Mouse (Mus musculus) thymus, adult 18-20 months (tissue): Measurements from ENCODE around the gene Shroom3.

Source experiments
- DNase-seq, 2 experiments: peaks; one replicate each; pipeline ENCODE4 v3.0.0; 2022; ENCODE audit warnings: mixed read lengths in 2 of 2

The Shroom3 gene

DNA sequence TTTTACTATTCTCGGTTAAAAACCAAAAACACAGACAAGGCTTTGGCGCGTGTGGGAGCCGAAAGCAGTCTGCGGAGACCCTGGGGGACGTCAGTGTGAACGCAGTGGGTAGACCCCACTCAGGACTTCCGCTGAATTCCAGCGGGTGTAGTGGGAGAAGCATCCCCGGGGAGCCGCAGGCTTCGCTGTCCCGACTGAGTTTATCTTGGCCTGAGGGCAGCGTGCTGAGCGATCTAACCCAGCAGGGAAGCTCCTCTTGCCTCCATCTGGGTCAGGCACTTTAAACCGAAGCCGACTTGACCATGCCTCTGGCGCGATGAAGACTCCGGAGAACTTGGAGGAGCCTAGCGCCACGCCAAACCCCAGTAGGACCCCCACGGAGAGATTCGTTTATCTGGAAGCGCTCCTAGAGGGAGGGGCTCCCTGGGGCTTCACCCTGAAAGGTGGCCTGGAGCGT is at the start of gene Shroom3:
Shroom3 (plus strand) TSS at position 85 of the 457 bp plus-strand sequence.
- no peak for DNase-seq

DNA sequence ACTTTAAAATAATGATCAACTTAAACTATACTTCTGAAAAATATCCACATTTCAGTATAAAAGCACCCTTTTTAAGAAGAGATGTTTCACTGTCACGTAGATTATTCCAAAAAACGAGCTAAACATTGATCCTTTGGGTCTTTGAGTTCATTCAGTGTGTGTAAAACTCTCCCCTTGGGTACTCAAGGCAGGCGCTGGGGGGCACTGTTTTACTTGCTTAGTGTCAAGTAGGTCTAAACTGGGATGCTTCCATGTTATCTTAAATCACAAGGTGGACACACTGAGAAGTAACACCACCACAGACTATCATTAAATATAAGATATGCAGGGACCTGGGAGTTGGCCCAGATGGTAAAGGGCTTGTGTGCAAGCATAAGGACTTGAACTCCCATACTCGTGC is 49.7 kb upstream of the Shroom3 start:
- DNase-seq, result no peak

DNA sequence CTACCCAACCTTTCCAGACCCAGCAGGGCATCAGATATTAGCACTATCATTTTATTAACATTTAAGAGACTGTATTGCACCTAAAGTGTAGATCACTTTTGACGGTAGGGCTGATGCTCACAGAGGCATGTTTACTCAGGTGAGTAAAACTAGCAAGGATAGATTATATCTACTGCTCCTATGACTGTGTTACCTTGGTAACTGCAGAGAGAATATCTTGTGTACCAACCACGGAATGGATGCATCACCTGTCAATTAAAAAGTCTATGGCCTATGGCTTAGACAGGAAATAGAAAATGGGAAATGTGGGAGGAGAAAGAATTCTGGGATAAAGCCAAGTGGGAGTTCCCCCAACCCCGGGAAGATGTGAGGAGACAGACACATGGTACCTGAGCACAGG is 48.3 kb upstream of the Shroom3 start:
- no peak for DNase-seq

DNA sequence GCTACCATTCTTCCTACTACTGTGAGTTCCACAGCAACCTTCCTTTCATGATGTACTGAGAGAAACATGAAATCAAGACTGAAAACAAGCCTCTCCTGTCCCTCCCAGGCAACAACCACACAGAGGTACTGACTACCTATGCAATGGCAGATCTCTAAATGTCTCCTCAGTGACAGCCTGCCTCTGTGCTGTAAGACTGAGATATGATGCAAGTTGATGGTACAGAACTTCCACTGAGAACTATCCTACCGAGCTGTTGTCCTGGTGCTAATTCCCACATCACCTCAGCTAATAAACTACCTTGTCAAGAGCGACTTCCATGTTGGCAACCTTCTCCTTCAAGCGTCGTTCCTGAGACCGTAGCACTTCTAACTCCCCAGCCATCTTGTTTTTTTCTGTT is 47.3 kb upstream of the Shroom3 start:
- DNase-seq, result no peak

DNA sequence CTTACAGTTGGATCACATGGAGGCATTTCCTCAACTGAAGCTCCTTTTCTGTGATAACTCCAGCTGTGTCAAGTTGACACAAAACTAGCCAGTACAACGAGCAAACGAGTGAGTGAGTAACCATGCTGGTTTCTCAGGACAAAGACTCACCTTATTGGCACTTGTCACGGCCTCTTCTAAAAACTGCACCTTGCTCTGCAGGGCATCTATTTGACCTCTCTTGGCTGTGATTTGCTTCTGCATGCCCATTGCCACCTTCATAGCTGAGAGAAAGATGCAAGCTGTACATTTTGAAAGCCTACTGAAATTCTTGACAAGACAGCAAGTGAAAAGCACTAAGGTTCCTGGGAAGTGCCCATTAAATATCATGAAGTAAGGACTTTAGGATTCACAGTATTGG is 42.4 kb upstream of the Shroom3 start:
- DNase-seq, result no peak

DNA sequence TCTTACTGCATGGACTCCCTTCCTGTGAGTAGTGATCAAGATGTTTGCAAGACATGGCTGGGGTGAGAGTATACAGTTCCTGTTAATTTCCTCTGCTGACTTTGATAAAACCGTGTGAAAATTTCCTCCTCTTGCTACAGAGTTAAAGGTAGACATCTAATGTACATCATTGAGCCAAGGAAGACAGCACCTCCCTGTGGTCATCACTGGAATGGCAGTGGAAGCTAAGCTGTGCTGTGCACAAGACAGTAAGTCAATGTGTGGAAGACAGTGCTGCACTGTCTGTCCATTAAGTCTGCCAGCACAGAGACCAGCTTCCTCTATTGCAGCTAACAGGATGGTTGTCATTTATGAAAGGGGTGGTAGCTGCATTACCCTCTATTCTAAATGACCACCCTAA is 27.0 kb upstream of the Shroom3 start:
- peak; percentile 9 to 17 for DNase-seq

DNA sequence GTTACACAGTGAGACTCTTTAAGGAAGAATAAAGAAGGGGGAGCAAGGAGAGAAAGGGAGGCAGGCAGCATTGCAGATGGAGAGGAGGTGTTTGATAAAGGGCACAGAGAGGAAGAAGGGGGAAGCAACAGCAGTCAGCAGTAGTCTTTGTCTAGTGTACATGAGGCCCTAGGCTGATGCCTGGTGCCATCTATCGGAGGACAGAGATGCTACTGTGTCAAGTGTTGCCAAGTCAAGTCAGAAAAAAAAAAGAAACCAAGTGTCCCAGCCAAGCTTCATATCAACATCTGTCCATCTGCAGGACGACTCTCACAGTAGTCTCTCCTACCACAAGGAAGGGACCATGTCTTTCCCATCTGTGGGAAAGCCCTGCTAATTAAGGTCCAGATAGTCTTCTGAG is 18.9 kb upstream of the Shroom3 start:
- no peak for DNase-seq

DNA sequence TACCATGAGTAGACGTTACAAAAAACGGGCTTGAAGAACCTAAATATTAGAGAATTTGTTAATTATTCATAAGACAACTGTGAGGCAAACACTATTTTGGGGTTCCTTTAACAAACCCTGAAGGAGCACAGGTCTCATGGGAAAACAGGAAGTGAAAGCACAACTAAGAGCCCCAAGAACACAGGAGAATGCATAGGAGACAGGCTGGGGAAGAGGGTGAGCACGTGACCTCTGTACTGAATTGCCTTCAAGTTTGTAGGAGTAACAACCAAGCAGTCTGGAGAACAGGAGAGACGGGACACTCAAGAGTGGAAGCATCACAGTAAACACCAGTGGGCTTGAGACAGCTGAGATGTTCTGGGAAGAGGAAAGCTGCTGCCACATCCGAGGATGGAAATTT is 16.4 kb upstream of the Shroom3 start:
- no peak for DNase-seq

DNA sequence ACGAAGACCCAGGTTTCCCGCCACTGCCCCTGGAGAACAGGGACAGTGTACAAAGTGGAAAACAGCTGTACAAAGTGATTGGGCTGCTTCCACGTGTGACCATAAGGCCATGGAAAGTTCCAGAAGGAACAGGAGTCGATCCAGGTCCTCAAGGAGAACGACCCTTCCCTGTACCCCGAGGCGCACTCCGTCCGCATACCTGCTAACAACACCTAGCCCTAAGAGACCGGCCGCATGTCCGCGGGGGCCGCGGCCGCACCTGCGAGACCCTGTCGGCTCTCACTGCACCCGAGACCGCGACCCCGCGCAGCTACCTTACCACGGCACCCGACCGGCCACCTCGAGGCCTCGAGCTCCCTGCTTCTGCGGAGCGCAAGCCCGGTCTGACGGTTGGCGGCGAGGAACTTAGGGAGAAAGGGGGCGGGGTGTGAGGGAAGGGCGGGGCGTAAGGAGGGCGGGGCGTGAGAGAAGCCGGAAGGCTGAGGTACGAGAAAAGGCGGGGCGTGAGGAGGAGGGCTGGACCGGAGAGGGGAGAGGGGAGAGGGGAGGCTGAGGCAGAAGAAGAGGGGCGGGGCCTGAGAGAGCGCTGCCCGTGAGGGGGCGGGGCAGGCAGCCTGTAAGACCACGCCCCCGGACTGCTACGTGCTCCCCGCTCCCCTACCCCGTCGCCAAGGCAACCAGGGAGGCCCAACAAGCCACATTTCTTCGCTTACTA is 8.2 kb upstream of the Shroom3 start, which contains the start of gene Ccdc158:
Ccdc158 (minus strand) TSS at position 413 of the 715 bp plus-strand sequence.
- DNase-seq, result peak; percentile 43 to 44

DNA sequence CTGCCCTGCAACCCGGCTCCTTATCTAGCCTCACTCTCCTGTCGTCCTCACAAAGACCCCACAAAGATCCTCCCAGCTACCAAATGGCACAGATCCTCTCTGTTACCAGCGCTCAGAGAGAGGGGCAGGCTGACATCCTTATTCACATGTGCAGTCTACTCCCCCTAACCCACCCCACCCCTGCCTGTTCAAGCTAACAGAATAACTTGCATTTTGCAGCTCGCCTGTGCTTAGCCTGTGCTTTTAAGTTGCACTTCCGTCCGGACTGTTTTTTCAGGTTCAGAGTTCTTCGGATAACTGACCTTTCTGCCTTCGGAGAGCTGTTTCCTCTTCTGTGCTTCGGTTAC is 7.7 kb upstream of the Shroom3 start:
- DNase-seq, result no peak

DNA sequence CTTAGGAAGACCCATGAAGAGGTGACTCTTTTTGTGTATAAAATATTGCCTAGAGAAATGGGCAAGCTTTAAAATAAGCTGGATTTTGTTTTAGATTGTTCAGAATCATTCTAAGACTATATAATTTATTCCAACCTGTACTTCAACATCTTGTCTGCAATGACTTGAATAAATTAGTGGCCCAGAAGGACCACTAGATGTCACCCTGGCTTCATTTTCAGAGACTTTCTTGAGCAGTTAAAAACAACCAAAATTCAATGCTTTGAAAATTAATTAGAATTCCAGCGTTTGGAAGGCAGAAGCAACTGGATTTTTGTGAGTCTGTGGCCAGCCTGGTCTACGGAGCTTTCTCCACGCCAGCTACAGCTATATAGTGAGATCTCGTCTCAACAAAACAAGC is 3.8 kb upstream of the Shroom3 start:
- no peak for DNase-seq

DNA sequence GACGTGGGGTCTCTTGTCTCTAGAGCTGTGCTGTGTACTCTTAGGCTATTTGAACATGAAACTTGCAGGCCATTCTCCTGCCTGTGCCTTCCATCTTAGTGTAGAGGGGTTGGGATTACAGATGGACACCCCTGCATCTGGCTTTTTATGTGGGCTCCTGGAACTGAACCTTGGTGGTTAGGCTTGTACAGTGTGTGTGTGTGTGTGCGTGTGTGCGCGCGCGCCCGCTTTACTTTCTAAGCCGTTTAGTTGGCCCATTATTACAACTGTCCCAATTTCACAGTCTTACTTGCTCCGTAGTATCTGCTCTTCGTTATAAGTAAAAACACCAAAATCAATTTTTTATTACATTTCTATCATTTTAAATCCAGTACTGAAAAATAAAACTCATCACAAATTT is 1.4 kb upstream of the Shroom3 start:
- no peak for DNase-seq

DNA sequence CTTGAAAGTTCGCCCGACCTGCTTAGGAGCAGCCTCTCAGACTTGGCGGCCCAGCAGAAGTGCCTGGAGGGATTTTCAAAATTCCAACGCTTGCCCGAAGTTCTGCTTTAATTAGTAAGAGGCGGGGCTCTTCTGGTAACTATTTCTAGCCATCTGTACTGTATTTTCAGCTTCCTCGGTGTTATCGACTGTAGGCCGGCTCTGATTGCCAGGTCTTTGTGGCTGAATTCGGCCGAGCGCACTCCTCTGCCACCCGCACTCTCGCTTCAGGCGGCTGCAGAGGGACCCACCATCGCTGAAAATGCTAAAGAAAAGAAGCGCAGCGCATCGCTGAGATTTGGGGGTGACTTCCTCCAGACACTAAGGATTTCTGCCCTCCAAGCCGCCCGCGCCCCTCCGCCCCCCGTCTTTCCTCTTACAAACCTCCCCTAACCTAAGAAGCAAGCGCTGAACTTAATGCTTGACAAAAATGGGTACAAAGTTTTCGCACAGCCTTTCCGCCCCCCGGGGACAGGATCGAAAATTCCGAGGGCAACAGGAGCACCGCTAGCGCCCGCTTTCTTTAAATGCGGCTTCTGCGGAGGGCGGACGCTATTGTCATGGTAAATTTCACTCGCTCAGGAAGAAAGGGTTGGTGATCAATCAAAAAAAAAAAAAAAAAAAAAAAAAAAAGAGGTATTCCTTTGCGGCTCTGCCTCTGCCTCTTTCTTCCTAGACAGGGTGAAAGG is 450 bp upstream of the Shroom3 start:
- no peak for DNase-seq

DNA sequence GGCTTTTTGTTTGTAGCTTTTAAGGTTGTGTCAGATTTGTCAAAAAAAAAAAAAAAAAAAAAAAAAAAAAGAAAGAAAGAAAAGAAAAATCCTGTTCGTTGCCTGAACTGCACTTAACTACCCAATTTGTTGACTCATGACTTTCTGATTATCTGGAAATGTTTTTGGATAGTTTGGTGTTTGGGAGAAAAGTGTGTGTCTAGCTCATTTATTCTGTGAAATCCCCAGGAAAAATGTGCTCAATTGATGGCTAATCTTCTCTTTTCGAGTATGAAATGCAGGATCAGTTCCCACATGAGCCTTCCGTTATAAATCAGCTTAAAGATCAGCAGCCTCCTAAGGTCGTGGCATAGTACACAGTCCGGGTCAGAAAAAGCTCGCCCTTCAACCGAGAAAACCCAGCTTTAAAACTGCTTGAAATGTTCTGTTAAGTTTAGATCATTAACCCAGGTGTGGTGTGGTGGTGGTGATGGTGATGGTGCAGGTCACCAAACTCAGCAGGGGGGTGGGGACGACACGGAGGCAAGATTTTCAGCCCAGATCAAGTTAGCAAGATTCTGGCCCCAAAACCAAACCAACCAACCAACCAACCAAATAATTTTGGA is 738 bp downstream of the Shroom3 start:
- no peak for DNase-seq

DNA sequence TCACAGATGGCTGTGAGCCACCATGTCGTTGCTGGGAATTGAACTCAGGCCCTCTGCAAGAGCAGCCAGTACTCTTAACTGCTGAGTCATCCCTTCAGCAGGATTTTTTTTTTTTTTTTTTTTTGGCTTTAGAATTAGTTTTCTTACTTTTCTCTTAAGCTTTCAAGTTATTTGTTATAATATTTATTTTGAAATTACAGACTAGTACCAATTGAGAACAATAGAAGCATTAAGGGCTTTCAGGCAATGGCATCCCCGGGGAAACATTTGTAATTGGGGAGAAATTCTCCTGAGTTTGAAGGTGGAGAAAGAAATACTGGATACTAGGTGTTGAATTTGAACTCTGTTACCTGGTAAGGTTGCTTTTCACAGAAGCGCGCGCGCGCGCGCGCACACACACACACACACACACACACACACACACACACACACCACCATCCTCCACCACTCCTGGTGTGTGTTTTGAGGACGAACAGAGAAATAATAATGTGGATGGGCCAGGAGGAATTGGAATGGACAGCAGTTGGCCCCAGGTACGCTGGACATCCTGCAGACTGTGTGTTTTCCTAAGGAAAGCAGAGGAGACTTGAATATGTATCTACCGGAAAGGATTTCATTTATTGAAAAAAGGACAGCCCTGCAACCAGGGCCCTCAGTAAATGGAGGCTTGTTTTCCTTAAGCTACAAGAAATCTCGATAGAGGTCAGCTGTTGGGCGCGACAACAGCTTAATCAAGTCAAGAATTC is 1.7 kb downstream of the Shroom3 start:
- DNase-seq, result no peak

DNA sequence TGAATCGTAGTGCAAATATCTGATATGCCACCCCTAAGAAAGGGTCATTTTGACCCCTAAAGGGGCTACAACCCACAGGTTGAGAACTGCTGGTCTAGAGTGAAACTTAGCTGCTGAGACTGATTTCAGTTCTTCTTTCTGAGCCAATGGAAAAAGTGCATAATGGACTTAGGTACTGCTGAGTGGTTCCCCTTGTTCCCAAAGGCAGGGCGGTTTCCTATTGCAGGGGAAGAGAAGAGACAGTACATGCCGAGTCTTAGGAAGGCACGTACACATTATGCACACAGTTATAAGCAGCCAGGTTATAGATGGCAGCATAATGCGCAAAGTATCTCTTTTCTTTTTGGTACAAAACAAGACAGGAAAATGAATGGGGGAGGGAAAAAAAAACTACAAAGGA is 4.9 kb downstream of the Shroom3 start:
- DNase-seq, result no peak

DNA sequence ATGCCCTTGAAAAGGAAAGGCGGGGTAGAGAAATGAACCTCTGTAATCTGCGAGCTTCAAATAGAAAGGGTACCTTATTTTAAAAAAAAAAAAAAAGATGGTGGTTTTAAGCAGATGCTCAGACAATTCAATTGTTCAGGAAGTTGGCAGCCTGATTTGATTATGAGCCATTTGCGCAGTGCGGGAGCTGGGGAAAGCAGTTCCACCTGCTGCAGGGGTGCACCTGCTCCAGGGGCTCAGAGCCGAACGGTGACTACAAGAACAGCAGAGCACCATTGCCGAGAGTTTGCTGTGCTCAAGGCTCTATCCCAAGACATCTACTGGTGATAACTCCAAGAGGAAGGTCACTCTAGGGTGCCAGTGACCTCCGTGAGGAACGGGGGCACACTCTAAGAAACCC is 5.3 kb downstream of the Shroom3 start:
- DNase-seq, result no peak

DNA sequence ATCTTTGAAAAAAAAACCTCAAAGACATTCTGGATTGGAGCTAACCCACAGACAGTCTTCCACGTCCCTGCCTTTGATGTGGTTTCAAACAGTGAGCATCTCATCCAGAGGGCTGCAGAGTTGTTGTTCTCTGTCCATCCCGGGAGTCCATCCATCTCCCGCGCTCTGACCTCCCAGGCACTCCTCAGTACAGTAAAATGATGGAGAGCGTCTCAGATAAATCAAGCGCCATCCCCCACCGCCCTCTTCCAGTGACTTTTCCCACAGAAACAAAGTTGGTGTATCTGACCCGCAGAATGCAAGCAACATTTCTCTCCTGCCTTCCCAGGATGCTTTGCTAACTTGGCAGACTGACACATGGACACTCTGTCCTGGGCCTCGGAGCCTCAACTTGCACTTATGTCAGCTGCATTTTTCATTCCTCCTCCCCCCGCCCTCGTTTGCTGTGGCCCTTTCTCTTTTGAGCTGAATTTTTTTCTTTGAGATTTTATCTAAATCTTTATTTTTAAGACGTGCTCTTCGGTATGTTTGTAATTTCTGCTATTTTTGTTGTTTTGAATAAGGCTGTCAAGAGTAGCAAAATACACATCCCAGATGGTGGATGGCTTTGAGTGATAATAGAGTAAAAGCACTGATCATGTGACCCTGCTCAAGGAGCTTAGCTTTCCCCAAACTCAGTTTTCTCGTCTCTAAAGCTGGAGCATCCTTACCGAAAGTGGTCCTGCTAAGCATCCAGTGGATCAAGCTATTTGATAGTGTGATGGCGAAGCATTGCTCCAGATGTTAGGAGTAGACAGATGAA is 9.2 kb downstream of the Shroom3 start:
- no peak for DNase-seq

DNA sequence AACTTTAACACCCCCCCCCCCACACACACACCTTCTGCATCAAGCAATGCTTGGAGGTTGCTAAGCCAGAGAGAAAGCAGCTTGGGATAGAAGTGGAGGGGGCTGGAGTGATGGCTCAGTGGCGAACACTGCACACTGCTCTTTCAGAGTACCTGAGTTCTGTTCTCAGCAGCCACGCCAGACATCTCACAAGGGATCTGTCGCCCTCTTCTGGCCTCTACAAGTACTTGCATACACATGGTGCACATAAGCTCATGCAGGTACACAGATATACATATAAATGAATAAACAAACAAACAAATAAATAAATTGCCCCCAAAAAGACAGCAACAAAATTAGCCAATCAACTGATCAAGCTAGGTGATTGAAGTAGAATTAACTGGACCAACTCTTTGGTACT is 10.5 kb downstream of the Shroom3 start:
- DNase-seq, result no peak

DNA sequence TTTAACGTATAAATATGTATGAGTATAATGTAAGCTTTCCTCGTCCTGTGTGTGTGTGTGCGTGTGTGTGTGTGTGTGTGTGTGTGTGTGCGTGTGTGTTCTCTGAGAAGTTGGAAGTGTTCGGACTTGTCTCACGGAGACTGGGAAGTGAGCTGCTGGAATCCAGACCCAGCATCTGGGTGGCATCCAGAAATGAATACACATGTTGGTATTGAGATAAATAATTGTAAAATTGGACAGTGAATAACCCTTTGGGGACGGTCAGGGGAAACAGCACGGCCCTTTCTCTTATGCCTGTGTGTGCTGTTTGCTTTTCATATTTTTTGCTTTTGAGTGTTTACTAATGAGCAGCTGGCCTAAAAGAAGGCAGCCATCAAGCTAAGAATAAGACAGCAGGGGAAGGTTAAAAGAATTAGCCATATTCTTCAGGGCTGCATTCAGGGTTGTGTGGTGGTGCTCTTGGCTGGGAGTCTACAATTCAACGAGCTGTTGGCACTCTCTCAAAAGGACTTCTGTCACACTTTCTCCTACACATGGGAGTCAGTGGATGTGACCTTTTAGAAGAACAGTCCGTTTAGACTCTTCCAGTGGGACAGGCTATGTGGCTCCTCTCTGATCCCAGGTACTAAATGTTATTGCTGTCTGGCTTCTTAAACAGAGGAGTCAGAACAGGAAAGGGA is 11.2 kb downstream of the Shroom3 start:
- DNase-seq, result no peak

DNA sequence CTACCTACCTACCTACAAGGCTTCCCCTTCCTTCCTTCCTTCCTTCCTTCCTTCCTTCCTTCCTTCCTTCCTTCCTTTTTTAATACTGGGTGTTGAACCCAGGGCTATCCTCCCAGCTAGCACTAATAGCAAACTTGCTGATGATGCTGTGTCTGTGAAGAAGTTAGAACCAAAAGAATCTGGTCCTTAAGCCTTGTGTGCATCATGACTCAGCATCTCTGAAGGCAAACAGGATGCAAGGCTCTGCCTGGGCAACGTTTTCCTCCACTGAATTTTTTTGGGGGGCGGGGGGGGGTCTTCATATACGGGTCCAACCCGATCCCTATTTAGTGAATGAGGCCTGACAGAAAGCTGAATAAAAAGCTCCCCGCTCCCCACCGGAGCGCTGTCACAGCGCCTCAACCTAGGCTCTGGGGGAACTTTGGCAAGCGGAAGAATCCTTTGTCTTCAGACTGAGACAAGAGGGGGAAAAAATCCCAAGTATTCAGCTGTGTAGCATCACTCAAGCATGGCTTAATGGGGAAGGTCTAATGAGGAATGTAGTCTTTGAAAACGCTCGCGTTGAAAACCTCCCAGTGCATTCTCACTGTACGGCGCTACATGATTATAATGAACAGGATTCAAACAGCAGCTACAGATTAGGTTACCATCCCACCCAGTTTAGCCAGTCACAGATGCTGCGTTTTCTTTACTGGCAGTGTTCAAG is 15.0 kb downstream of the Shroom3 start:
- DNase-seq, result no peak
